ENCODE assay signal across 9 mouse cellular contexts in genomic region chr1:120231334-120231733, GRCm38 (mm10). TPM values are rescaled to one million over a fixed set of nuclear protein-coding genes. Genes with fewer than 3 reads are reported as not detected.
A peak's percentile ranks its signal among the peaks of the same experiment; 100 is the strongest.
DNase-seq lines count a peak whose midpoint lies in the region; ATAC-seq lines count a peak whose summit lies in the region.
"Had no signal": no experiment of that assay in that cellular context is flagged by ENCODE, and none has a peak within 500 bp of the region (broad histone marks: within the 10 kb centered on the region; RNA-seq: fewer than 3 reads in every experiment).

No protein-coding gene starts in this region.

- H3K9me3 ChIP-seq in forebrain, embryonic 10.5 days = no peaks in the 10 kb centered on the region
- no peaks in the 10 kb centered on the region for H3K9me3 ChIP-seq in forebrain, embryonic 12.5 days
- H3K9me3 ChIP-seq: hindbrain, embryonic 15.5 days had no signal

- H3K4me2 ChIP-seq in forebrain, embryonic 12.5 days = no peak overlapping the region
- H3K4me2 ChIP-seq: hindbrain, embryonic 15.5 days had no signal

- H3K4me3 ChIP-seq in forebrain, embryonic 10.5 days = no peak overlapping the region
- no peak overlapping the region for H3K4me3 ChIP-seq in forebrain, embryonic 12.5 days (replicated peaks)
- H3K4me3 ChIP-seq: hindbrain, embryonic 15.5 days had no signal

- no peak for ATAC-seq in forebrain, embryonic 12.5 days (ENCODE audit: low FRiP score)
- peak; percentile 86 for ATAC-seq in erythroid progenitor cell, adult 5-6 weeks (replicated peaks; ENCODE audit: low FRiP score, poor library complexity, severe bottlenecking)

- peak; percentile 38 for DNase-seq in forebrain, embryonic 10.5 days (ENCODE audit: extremely low spot score, low spot score)
- peak; percentile 23 for DNase-seq in thymus, postnatal 4 days
- no peak for DNase-seq in thymus, postnatal 10 days (ENCODE audit: low spot score in 2 of 2)
- DNase-seq in kidney, postnatal 10 days = peak; percentile 61
- DNase-seq in lung, postnatal 36 days = peak; percentile 51
- DNase-seq in testis, postnatal 10 days (ENCODE audit: low spot score) = peak; percentile 57

- H3K27ac ChIP-seq in forebrain, embryonic 10.5 days = no peak overlapping the region
- H3K27ac ChIP-seq in forebrain, embryonic 12.5 days = no peak overlapping the region
- H3K27ac ChIP-seq: hindbrain, embryonic 15.5 days had no signal

- H3K9ac ChIP-seq in forebrain, embryonic 12.5 days = no peak overlapping the region
- H3K9ac ChIP-seq: hindbrain, embryonic 15.5 days had no signal

- 41% methylated on average over 6 of the region's 6 CpGs for WGBS in forebrain, embryonic 10.5 days
- WGBS in forebrain, embryonic 12.5 days = 40% methylated on average over 6 of the region's 6 CpGs

- H3K36me3 ChIP-seq in forebrain, embryonic 10.5 days (replicated peaks) = no peaks in the 10 kb centered on the region
- no peaks in the 10 kb centered on the region for H3K36me3 ChIP-seq in forebrain, embryonic 12.5 days (replicated peaks)
- H3K36me3 ChIP-seq: hindbrain, embryonic 15.5 days had no signal

- peaks cover 3% of the 10 kb centered on the region; the same call in 1 of the 2 replicates for H3K4me1 ChIP-seq in forebrain, embryonic 10.5 days
- peaks cover 5% of the 10 kb centered on the region for H3K4me1 ChIP-seq in forebrain, embryonic 12.5 days

- no peaks in the 10 kb centered on the region for H3K27me3 ChIP-seq in forebrain, embryonic 10.5 days (ENCODE audit: poor library complexity, severe bottlenecking)
- no peaks in the 10 kb centered on the region for H3K27me3 ChIP-seq in forebrain, embryonic 12.5 days
- H3K27me3 ChIP-seq: hindbrain, embryonic 15.5 days had no signal

RNA-seq across cellular contexts. Expression of gene Steap3, which starts 41.2 kb away (rescaled TPM):
- polyA plus RNA-seq in forebrain, embryonic 10.5 days (2016; fragmentation: Nextera tagmentation; extraction: Ambion mirVana) = 3.4 and 3.5 TPM in 2 replicates
- 1.5 and 1.7 TPM in 2 replicates for polyA plus RNA-seq in forebrain, embryonic 12.5 days (2016; fragmentation: Nextera tagmentation; extraction: Ambion mirVana)
- 37.3 and 42.2 TPM in 2 replicates for total RNA-seq in erythroid progenitor cell, adult 5-6 weeks (2015; ENCODE audit: low replicate concordance)
- 23.2 and 37.0 TPM in 2 replicates for total RNA-seq in erythroid progenitor cell, adult 5-6 weeks (2017; ENCODE audit: low replicate concordance)

Comparison
In these comparisons a context has a peak if more than half of its experiments do, and no peak if none do; other contexts are left out.
1. DNase-seq: peak in forebrain, embryonic 10.5 days (single experiment), thymus, postnatal 4 days (single experiment), kidney, postnatal 10 days (single experiment), lung, postnatal 36 days (single experiment) and testis, postnatal 10 days (single experiment); none in thymus, postnatal 10 days (0 of 2).